Mouse (Mus musculus) spleen, adult 2 months (tissue): ENCODE measurements around the gene Fndc7.

Experiments used
- CTCF ChIP-seq: fragments of 200-500 bp; IDR thresholded peaks from 2 replicates; pipeline ENCODE4 v1.5.1; 2011; ENCODE audit warnings: mild to moderate bottlenecking, inconsistent platforms; ENCODE audit not compliant: insufficient read depth, insufficient read length, insufficient replicate concordance; ENCODE audit errors: extremely low read depth
- POLR2A ChIP-seq: fragments of 200-500 bp; IDR thresholded peaks from 2 replicates; pipeline ENCODE4 v1.6.1; 2011; ENCODE audit warnings: low read depth, low read length, inconsistent platforms

DNA sequence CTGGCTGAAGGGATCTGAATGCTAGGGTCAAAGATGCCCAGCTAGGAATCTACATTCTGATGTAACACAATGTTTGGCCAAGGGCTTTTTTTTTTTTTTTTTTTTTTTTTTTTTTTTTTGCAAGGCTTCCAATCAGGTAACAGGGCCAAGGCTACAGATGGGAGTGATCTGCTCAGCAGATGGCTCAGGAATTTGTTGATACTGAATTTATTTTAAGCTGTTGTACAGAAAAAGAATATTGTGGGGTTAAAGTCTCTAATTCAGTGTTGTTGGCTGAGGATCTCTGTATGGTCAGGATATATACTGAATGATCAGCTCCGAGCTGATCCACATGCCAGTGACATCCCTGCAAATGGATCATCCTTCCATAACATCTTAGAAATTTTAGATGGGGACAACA, 26.2 kb upstream of the Fndc7 start:
- no peak for TF ChIP-seq CTCF
- TF ChIP-seq POLR2A: no peak
